Mouse (Mus musculus) lung, embryonic 14.5 days (tissue): ENCODE results near the gene Trabd. TPM values are rescaled to one million over a fixed set of nuclear protein-coding genes. Genes with fewer than 3 reads are reported as not detected.

Experiments used
- ATAC-seq: fragments of 200-750 bp; cut with Nextera tagmentation; 2 replicates; pipeline ENCODE4 v1.8.0; 2017; ENCODE audit warnings: mild to moderate bottlenecking, moderate TSS enrichment, moderate library complexity; ENCODE audit not compliant: insufficient read depth
- DNase-seq: peaks from one replicate; pipeline ENCODE4 v3.0.0-alpha.2; 2015
- H3K27ac ChIP-seq: fragments of 300-500 bp; sonication (generic); 2 replicates; pipeline ENCODE4 v1.5.1; 2014; ENCODE audit warnings: low read depth, mild to moderate bottlenecking, moderate library complexity
- H3K27me3 ChIP-seq: fragments of 300-500 bp; sonication (generic); 2 replicates; pipeline ENCODE4 v1.6.1; 2014; ENCODE audit warnings: low read length, control low read depth; ENCODE audit not compliant: insufficient read depth
- H3K36me3 ChIP-seq: fragments of 300-500 bp; sonication (generic); 2 replicates; pipeline ENCODE4 v1.6.1; 2014; ENCODE audit warnings: control low read depth; ENCODE audit not compliant: insufficient read depth
- H3K4me1 ChIP-seq: fragments of 300-500 bp; sonication (generic); 2 replicates; pipeline ENCODE4 v1.6.1; 2014; ENCODE audit warnings: antibody characterized with exemption, control low read depth; ENCODE audit not compliant: insufficient read depth
- H3K4me2 ChIP-seq: fragments of 300-500 bp; sonication (generic); 2 replicates; pipeline ENCODE4 v1.6.1; 2014; ENCODE audit warnings: mild to moderate bottlenecking
- H3K4me3 ChIP-seq: fragments of 300-500 bp; sonication (generic); 2 replicates; pipeline ENCODE4 v1.5.1; 2014; ENCODE audit warnings: low read depth, low read length
- H3K9ac ChIP-seq: fragments of 300-500 bp; sonication (generic); 2 replicates; pipeline ENCODE4 v1.6.1; 2014
- H3K9me3 ChIP-seq: fragments of 300-500 bp; sonication (generic); 2 replicates; pipeline ENCODE4 v1.6.1; 2016; ENCODE audit warnings: low read depth, low read length, control low read depth
- CTCF ChIP-seq: IDR thresholded peaks from 2 replicates; pipeline ENCODE4 v1.5.1; 2016; ENCODE audit warnings: antibody characterized with exemption, low read depth
- WGBS: fragments of 180-500 bp; shearing (Covaris S2); extraction: QIAGEN DNeasy Blood & Tissue Kit; methylation state at CpG from one replicate; pipeline ENCODE4 v1.1.7; 2014; 5-methylcytosine and 5-hydroxymethylcytosine counted together
- polyA plus RNA-seq: library from polyadenylated mRNA; unstranded; fragments of >200 nt; fragmentation: Nextera tagmentation; extraction: Ambion mirVana; gene quantifications from 2 replicates; pipeline ENCODE4 v1.2.1, GENCODE M21; 2014

Gene Trabd
- polyA plus RNA-seq: 48.6 and 51.6 TPM in 2 replicates

DNA sequence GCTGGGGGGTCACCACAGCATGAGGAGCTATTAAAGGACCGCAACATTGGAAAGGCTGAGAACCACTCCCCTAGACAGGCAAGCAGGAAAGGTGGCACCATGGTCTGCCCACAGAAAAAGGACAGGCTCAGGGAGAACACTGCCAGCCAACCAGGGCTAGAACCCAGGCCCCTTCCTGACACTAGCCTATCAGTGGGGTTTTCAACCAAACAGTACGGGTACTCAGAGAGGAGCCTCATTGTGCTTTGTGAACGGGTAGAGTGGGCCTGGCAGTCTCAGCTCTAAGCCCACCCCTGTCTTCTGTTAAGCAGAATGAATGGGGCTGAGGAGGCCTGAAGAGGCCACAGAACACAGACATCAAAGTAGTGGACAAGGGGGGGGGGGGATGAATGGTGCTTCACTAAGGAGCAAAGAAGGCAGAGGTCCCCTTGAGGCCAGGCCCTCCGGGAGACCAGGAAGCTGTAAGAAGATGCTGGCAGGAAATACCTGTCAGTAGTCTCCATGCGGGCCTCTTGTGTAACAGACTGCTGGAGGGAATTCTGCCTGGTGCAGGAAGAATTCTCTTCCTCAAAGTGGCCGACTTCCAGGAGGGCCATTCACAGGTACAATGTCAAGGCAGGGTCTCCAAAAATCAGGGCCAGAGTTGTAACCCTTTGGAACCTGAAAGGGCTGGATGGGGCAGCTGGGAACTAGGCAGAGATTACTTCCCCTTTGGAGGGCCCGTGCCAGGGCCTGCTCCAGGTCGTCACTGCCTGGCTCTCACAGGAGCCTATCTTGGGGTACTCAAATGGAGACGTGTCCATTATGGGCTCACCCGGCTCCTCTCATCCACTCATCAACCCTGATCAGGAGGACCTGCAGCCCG lies at the start of gene Trabd:
Trabd (plus strand) TSS at position 512 of the 865 bp plus-strand sequence.
- Histone ChIP-seq H3K27ac (peak within 1 kb of the TSS; percentile 88), H3K9me3 (no peaks in the 10 kb centered on the region), H3K36me3 (peaks cover 7% of the 10 kb centered on the region; the same call in 1 of the 2 replicates), H3K27me3 (peaks cover 3% of the 10 kb centered on the region; the same call in 1 of the 2 replicates), H3K4me2 (peak within 1 kb of the TSS; percentile 73), H3K4me1 (0 out of 2 replicates have a peak, but pooled peaks cover 5% of the 10 kb centered on the region), H3K4me3 (peak within 1 kb of the TSS; percentile 78), H3K9ac (peak within 1 kb of the TSS; percentile 81)
- no peak for TF ChIP-seq CTCF
- DNase-seq (peak; percentile 8), ATAC-seq (no peak; the same call in none of the 2 replicates)
- WGBS: 20% methylated on average over 11 of the region's 11 CpGs

DNA sequence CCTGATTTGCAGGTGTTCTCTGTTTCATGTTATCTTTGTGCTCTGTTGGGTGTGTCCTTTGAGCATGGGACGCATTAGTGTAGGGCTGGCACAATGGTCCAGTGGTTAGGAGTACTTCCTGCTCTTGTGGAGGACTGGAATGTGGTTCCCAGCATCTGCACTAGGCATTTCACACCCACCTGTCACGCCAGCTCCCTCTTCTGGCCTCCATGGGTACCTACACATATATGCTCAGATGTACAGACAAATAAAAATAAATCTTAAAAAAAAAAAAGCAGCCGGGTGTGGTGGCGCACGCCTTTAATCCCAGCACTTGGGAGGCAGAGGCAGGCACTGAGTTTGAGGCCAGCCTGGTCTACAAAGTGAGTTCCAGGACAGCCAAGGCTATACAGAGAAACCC lies 30.5 kb upstream of the Trabd start:
- no peaks in the 10 kb centered on the region for H3K4me1 ChIP-seq
- DNase-seq (no peak), ATAC-seq (no peak)
- no peaks in the 10 kb centered on the region for H3K36me3 ChIP-seq
- H3K4me2 ChIP-seq: no peak overlapping the region
- H3K27me3 ChIP-seq: no peaks in the 10 kb centered on the region
- no peak for TF ChIP-seq CTCF
- no peak overlapping the region for H3K27ac ChIP-seq
- no peak overlapping the region for H3K9ac ChIP-seq
- 73% methylated on average over 5 of the region's 5 CpGs for WGBS
- H3K4me3 ChIP-seq: no peak overlapping the region
- H3K9me3 ChIP-seq: no peaks in the 10 kb centered on the region; the same call in 1 of the 2 replicates

DNA sequence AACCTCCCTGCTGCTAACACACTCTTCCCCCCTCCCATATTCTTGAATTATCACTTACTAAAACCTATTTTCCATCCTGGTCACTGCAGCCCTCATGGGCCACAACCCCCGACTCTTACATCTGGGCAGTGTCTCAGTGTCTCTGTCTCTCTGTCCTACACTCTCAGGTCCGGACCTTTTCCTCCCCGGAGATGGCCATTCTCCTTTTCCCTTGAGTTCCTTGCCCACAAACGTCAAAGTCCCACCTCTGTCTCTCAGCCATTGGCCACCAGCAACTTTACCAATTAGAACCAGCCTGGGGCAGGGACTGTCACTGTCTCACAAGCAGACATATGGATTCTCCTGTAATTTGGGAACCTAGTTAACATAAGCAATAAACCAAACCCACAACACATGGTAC lies 28.6 kb upstream of the Trabd start:
- DNase-seq (no peak), ATAC-seq (no peak)
- no peak overlapping the region for H3K9ac ChIP-seq
- H3K4me1 ChIP-seq: no peaks in the 10 kb centered on the region
- no peak overlapping the region for H3K4me2 ChIP-seq
- H3K27ac ChIP-seq: no peak overlapping the region
- no peaks in the 10 kb centered on the region for H3K27me3 ChIP-seq
- 71% methylated on average over 4 of the region's 4 CpGs for WGBS
- no peaks in the 10 kb centered on the region for H3K36me3 ChIP-seq
- H3K4me3 ChIP-seq: no peak overlapping the region
- TF ChIP-seq CTCF: no peak
- no peaks in the 10 kb centered on the region; the same call in 1 of the 2 replicates for H3K9me3 ChIP-seq

- H3K4me3 ChIP-seq: no peak overlapping the region
- no peak for DNase-seq
- H3K4me1 ChIP-seq: no peaks in the 10 kb centered on the region
- WGBS: 81% methylated on average over 7 of the region's 7 CpGs
- H3K9ac ChIP-seq: no peak overlapping the region
- peaks cover 20% of the 10 kb centered on the region for H3K27me3 ChIP-seq
- H3K9me3 ChIP-seq: no peaks in the 10 kb centered on the region
- H3K27ac ChIP-seq: no peak overlapping the region
- TF ChIP-seq CTCF: no peak
- no peak for ATAC-seq
- no peaks in the 10 kb centered on the region for H3K36me3 ChIP-seq
- no peak overlapping the region for H3K4me2 ChIP-seq
Measured at GRCm38 (mm10) chr15:89054666-89055065, 20.3 kb upstream of the Trabd start.

- peaks cover 38% of the 10 kb centered on the region for H3K27me3 ChIP-seq
- no peaks in the 10 kb centered on the region for H3K36me3 ChIP-seq
- peak overlapping the region; percentile 96 for H3K4me2 ChIP-seq
- ATAC-seq (no peak), DNase-seq (no peak)
- no peaks in the 10 kb centered on the region for H3K9me3 ChIP-seq
- H3K4me3 ChIP-seq: no peak overlapping the region
- TF ChIP-seq CTCF: no peak
- no peak overlapping the region for H3K9ac ChIP-seq
- H3K27ac ChIP-seq: no peak overlapping the region
- 21% methylated on average over 6 of the region's 6 CpGs for WGBS
- H3K4me1 ChIP-seq: 0 out of 2 replicates have a peak, but pooled peaks cover 3% of the 10 kb centered on the region
Measured at GRCm38 (mm10) chr15:89058736-89059135, 16.2 kb upstream of the Trabd start.

GRCm38 (mm10) chr15:89059161-89059931 lies 15.6 kb upstream of the Trabd start, which contains the start of gene Panx2:
Panx2 (plus strand) TSS chr15:89059734.
- WGBS: under 1% methylated on average over 57 of the region's 57 CpGs
- Histone ChIP-seq H3K4me1 (0 out of 2 replicates have a peak, but pooled peaks cover 3% of the 10 kb centered on the region), H3K4me3 (peak within 1 kb of the TSS; percentile 66), H3K36me3 (no peaks in the 10 kb centered on the region), H3K27me3 (peaks cover 43% of the 10 kb centered on the region), H3K9me3 (no peaks in the 10 kb centered on the region), H3K27ac (no peak within 1 kb of the TSS), H3K9ac (peak within 1 kb of the TSS; percentile 58), H3K4me2 (peak within 1 kb of the TSS; percentile 96)
- ATAC-seq: peak; percentile 30; the same call in 1 of the 2 replicates
- peak; percentile 26 for DNase-seq
- TF ChIP-seq CTCF: no peak
